Mouse (Mus musculus) lung, adult 2 months (tissue): Measurements from ENCODE around the gene Trit1. TPM values are rescaled to one million over a fixed set of nuclear protein-coding genes. Genes with fewer than 3 reads are reported as not detected.

ENCODE experiments used
- DNase-seq: peaks from one replicate; pipeline ENCODE4 v3.0.0; 2022
- H3K4me1 ChIP-seq: fragments of 200-500 bp; 2 replicates; pipeline ENCODE4 v1.6.1; 2011; ENCODE audit warnings: low read length; ENCODE audit not compliant: control insufficient read depth, insufficient read depth
- H3K4me3 ChIP-seq: fragments of 200-500 bp; replicated peaks from 2 replicates; pipeline ENCODE3; 2011; ENCODE audit warnings: low read depth, mild to moderate bottlenecking, control low read depth, low read length; ENCODE audit errors: extremely low read depth
- CTCF ChIP-seq: fragments of 200-500 bp; IDR thresholded peaks from 2 replicates; pipeline ENCODE4 v1.5.1; 2011; ENCODE audit warnings: mild to moderate bottlenecking, low read length, control low read depth; ENCODE audit not compliant: insufficient read depth
- POLR2A ChIP-seq: fragments of 200-500 bp; IDR thresholded peaks from 2 replicates; pipeline ENCODE4 v1.6.1; 2011; ENCODE audit warnings: low read depth, mild to moderate bottlenecking, control low read depth, low read length, borderline replicate concordance; ENCODE audit errors: extremely low read depth
- WGBS: fragments of 180-500 bp; shearing (Covaris S2); methylation state at CpG from one replicate; pipeline ENCODE4 v1.1.7; 2018; 5-methylcytosine and 5-hydroxymethylcytosine counted together
- polyA plus RNA-seq: library from polyadenylated mRNA; depleted of rRNA; stranded (reverse); fragments of >200 nt; gene quantifications from 2 replicates; pipeline ENCODE4 v1.2.3, GENCODE M21; 2012

Gene Trit1
- polyA plus RNA-seq, 1 experiment, result 4.5 TPM

GRCm38 (mm10) chr4:123035636-123036035 is 19.2 kb downstream of the Trit1 start:
- no peak for DNase-seq
- WGBS, result 90% methylated on average over 2 of the region's 2 CpGs
- peaks cover 3% of the 10 kb centered on the region; the same call in 1 of the 2 replicates for H3K4me1 ChIP-seq
- TF ChIP-seq CTCF, result no peak
- TF ChIP-seq POLR2A, result no peak
- no peak overlapping the region for H3K4me3 ChIP-seq

- 63% methylated on average over 3 of the region's 3 CpGs for WGBS
- Histone ChIP-seq H3K4me3 (no peak overlapping the region), H3K4me1 (peaks cover 3% of the 10 kb centered on the region; the same call in 1 of the 2 replicates)
- no peak for DNase-seq
- TF ChIP-seq POLR2A (no peak), CTCF (no peak)
Measured at GRCm38 (mm10) chr4:123036710-123037109, 20.3 kb downstream of the Trit1 start.

GRCm38 (mm10) chr4:123041131-123041530 is 24.7 kb downstream of the Trit1 start:
- no peak for DNase-seq
- H3K4me3 ChIP-seq, result no peak overlapping the region
- WGBS, result 90% methylated on average over 6 of the region's 6 CpGs
- TF ChIP-seq CTCF, result no peak
- peaks cover 11% of the 10 kb centered on the region for H3K4me1 ChIP-seq

GRCm38 (mm10) chr4:123043858-123044257 is 27.5 kb downstream of the Trit1 start:
- Histone ChIP-seq H3K4me1 (peaks cover 11% of the 10 kb centered on the region), H3K4me3 (no peak overlapping the region)
- WGBS, result 78% methylated on average over 1 of the region's 1 CpGs
- TF ChIP-seq CTCF (no peak), POLR2A (no peak)
- no peak for DNase-seq

GRCm38 (mm10) chr4:123044842-123045241 is 28.4 kb downstream of the Trit1 start:
- no peak overlapping the region for H3K4me3 ChIP-seq
- 45% methylated on average over 4 of the region's 4 CpGs for WGBS
- DNase-seq, result peak; percentile 31
- no peak for TF ChIP-seq CTCF
- no peak for TF ChIP-seq POLR2A
- peaks cover 11% of the 10 kb centered on the region for H3K4me1 ChIP-seq

- Histone ChIP-seq H3K4me3 (no peak overlapping the region), H3K4me1 (peaks cover 22% of the 10 kb centered on the region)
- WGBS, result 62% methylated on average over 3 of the region's 3 CpGs
- peak; percentile 51 for DNase-seq
- TF ChIP-seq CTCF (no peak), POLR2A (no peak)
Measured at GRCm38 (mm10) chr4:123046300-123046699, 29.9 kb downstream of the Trit1 start.

- TF ChIP-seq POLR2A, result no peak
- TF ChIP-seq CTCF, result no peak
- peaks cover 14% of the 10 kb centered on the region for H3K4me1 ChIP-seq
- WGBS, result 47% methylated on average over 5 of the region's 5 CpGs
- DNase-seq, result peak; percentile 83
- no peak overlapping the region for H3K4me3 ChIP-seq
Measured at GRCm38 (mm10) chr4:123050681-123051211, 34.3 kb downstream of the Trit1 start.

- no peak for DNase-seq
- Histone ChIP-seq H3K4me3 (no peak overlapping the region), H3K4me1 (peaks cover 14% of the 10 kb centered on the region)
- TF ChIP-seq CTCF, result no peak
- TF ChIP-seq POLR2A, result no peak
- WGBS, result 93% methylated on average over 11 of the region's 11 CpGs
Measured at GRCm38 (mm10) chr4:123053179-123053578, 36.8 kb downstream of the Trit1 start.

GRCm38 (mm10) chr4:123054172-123054790 is 37.9 kb downstream of the Trit1 start:
- Histone ChIP-seq H3K4me3 (no peak overlapping the region), H3K4me1 (peaks cover 14% of the 10 kb centered on the region)
- WGBS, result 77% methylated on average over 16 of the region's 16 CpGs
- DNase-seq, result no peak
- no peak for TF ChIP-seq CTCF
- no peak for TF ChIP-seq POLR2A

- 68% methylated on average over 3 of the region's 3 CpGs for WGBS
Measured at GRCm38 (mm10) chr4:123056560-123057109, 40.2 kb downstream of the Trit1 start.

More at GRCm38 (mm10) chr4:123056560-123057109, 40.2 kb downstream of the Trit1 start:
- peaks cover under 1% of the 10 kb centered on the region; the same call in 1 of the 2 replicates for H3K4me1 ChIP-seq
- DNase-seq, result no peak
- H3K4me3 ChIP-seq, result no peak overlapping the region
- TF ChIP-seq CTCF (no peak), POLR2A (no peak)
